Mouse (Mus musculus) thymus, postnatal 10 days (tissue): Measurements from ENCODE around the gene Gm20388.

Experiments
- DNase-seq, 2 experiments: peaks; one replicate each; pipeline ENCODE4 v3.0.0; 2021; ENCODE audit warnings: low spot score in 2 of 2

Gm20388 gene

DNA sequence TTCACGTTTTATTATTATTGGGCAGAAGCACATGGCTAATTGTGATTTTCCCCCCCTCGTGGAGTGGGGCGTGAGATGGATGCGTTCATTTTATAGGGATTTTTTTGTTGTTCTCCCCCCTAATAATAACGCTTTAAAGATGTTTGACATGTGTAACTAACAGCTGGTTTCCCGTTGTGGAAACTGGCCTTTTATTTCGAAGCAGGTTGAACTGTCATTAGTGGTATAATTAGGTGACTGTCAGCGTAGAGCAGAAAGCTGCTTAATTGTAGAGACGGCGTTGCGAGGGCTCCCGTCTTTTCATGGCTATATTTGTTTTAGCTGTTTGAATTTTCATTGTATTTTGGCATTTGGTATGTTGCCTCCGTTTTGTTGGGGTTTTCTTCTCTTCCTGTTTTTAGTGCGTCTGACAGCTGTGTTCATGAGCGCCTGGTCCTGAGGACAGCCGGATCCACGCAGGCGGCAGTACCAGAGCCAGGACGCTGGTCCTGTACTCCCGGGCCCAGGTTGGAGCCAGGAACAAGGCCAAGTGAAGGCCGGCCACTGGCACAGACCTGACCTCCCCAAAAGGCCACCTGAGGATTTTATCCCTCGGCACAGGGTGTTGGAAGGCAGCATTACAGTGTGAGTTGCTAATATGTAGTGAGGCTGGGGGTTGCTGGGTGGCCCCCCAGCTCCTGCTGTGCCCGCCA lies 595.1 kb downstream of the Gm20388 start:
- peak in 1 of 2 experiments; percentile 27 for DNase-seq

DNA sequence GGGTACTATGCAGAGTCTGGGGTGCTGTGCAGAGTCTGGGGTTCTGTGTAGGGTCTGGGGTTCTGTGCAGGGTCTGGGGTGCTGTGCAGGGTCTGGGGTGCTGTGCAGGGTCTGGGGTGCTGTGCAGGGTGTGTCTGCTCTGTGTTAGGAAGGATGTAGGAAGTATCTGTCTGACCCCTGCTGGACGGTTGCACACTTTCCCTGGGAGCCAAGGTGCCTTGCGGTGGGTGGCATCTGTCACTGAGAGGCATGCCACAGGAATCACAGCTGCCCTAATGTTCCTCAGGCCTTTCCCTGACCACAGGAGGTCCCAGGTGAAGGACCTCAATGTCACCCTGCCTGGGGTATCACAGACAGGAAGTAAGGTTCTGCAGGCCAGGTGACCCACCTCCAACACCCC lies 595.9 kb downstream of the Gm20388 start:
- DNase-seq: peak in 1 of 2 experiments; percentile 61

DNA sequence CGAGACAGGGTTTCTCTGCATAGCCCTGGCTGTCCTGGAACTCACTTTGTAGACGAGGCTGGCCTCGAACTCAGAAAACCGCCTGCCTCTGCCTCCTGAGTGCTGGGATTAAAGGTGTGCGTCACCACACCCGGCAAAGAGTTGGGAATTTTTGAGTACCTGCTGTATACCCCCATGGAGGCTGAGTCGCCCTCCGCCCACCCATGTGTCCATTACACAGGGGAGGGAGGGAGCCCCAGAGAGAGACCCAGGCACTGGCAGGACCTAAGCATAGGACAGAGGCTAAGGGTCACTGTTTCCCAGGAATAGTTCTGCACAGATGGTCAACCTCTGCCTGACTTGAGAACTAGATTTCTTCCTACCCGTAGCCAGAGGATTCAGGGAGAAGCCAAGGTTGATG lies 596.6 kb downstream of the Gm20388 start:
- no peak for DNase-seq

DNA sequence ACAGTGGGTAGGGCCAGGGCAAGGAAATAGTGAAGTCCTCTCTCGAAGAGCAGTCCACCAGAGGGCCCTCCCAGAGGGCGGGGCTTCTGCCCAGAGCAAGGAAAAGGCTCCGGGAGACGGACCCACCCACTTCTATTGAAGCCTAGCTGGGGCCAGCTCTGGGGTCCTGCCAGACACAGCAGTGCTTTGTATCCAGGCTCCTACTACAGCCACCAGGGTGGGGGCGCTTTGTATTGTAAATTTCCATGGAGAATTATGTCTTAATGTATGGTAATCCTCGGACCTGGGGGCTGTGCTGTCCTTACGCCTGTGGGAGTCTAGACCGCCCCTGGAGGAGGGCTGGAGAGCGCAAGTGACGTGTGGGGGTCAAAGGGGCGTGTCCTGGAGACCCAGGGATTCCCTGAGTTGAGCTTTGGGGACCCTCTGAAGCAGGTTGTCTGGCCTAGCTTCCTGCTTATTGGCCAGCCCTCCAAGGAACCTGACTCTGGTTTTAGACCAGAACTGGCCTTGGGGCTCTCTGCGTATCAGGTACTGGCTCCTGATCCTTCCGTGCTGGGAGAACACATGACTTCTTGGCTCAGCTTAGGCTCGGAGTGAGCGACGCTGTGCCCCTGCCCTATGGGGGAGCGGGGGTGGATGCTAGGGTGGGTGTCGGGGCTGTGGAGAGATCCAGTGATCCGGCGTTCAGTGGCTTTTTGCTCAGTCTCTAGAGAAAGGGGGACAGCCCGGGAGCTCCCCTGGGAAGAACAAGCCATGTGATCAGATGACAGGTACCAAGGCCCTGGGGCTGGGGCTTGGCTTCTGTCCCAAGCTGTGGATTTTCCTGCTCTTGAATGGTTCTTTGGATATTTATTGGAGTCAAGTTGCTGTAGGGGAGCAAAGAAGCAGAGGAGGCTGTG lies 598.7 kb downstream of the Gm20388 start:
- DNase-seq: no peak

DNA sequence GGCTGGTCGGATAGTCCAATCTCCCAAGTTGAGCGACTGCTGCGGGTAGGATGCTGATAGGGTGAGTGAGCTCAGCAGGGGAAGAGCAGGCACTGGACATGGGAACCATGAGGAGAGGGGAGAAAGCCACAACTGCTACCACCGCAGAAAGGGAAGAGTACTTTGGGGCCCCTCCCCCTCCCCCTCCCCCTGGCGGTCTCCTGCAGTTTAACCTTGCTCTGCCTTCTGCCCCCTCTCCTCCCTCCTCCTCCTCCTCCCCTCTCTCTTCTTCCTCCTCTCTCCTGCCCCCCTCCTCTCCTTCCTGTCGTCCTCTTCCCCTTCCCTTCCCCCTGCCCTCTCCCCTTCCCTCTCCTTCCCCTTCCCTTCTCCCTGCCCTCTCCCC lies 599.4 kb downstream of the Gm20388 start:
- DNase-seq: peak in 1 of 2 experiments; percentile 34

DNA sequence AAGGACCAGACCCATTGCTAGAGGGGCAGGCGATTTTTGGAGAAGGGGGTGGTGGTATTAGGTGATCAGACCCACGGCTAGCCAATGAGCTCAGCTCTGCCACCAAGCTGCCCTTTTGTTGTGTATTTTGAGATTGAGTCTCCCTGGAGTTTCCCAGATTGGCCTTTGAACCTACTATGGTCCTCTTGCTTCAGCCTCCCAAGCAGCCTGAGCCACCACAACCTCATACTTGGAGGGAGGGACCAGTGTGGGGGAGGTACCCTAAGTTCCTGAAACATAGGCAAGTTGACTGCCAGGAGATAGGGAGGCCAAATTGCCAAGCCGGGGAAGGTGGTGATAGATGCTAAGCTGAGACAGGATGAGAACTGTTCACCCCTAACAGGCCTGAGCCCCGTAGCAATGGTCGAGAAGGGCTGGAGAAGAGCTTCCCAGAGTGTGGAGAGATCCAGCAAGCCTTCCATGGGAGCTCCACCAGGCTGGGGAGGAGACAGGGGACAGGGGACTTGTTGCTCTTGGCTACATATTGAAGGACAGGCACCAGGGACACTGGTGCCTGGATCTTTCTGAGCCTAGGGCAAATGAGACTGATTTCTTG lies 600.3 kb downstream of the Gm20388 start:
- DNase-seq: no peak

DNA sequence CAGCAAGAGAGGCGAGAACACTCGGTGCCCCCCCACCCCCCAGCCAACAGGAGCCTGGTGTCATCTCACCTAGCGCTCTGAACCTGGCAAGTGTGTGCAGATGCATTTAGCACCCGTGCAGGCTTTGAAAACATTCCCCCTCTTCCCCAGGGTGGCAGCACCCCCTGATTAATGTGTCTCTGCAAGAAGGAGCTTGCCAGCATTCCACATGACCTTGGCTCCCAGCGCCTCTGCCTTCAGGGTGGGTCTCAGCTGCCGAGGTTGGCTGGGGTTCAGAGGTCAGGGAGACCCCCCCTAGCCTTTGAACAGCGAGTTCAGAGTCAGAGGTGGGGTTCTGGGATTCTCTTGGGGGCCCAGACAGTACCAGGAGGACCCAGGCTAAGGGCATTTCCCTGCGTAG lies 601.1 kb downstream of the Gm20388 start:
- DNase-seq: no peak

DNA sequence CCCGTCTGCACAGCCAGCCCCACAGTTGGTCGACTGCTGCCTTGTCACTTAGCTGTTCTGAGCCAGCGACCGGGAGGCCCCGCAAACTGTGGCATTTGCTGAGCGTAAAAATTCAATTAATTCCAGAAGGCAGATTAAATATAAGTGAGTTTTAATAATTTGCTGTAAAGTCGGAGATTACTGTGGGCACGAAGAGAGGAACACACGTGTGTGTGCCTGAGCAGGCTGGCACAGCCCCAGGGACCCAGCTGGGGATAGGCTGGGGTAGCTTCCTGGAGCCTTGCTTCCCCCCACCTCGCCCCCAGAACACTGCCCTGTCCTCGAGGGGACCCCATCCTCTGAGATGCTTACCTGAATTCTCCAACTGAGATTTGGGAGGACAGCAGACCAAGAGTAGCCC lies 601.7 kb downstream of the Gm20388 start:
- no peak for DNase-seq

DNA sequence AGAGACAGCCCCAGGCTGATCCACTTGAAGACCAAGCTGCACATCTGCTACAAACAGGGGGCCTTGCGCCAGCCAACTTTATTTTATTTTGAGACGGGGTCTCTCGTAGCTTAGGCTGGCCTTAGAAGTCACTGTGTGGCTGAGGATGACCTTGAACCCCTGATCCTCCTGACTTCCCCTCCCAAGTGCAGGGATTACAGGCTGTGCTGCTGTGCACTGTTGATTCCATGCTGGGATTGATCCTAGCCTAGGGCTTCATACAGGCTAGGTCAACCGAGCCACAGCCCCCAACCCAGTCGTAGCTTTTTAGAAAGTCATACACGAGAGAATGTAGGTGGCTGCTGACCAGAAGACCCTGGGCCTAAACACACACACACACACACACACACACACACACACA lies 602.5 kb downstream of the Gm20388 start:
- DNase-seq: no peak

DNA sequence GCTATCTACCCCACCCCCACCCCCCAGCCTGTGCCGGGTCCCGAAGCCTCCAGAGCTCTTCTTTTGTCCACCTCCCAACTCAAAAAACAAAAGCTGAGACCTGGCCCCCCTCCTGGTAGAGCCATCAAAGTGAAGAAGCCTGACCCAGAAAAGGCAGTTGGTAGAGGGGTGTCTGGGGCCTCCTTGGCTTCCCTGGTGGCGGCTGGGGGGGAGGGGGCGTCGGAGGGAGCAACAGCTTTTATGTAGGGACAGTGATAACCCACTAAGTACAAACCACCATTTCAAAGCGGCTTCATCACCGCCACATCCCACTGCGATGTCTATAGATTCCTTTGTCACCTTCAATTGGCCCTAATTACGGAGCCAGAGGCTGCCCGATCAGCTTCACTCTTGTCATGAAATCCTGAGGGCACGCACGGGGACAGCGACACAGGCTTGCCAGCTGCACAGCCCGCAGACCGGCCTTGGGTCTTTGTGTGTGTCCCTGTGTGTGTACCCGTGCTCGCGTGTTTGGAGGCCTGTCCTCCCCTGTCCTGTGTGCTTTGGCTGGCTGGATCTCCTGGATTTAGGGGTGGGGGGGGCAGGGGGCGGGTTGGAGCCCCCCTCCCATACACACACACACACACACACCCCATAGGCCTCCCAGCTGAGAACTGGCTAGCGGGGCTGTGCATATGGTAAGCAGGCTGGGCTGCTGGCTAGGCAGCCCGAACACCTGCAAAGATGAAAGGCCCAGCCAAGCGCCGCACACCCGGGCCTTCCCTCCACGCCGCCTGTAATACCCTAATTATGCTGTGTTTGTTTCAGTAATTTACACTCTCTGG lies 603.2 kb downstream of the Gm20388 start:
- DNase-seq: peak; percentile 61 to 62

DNA sequence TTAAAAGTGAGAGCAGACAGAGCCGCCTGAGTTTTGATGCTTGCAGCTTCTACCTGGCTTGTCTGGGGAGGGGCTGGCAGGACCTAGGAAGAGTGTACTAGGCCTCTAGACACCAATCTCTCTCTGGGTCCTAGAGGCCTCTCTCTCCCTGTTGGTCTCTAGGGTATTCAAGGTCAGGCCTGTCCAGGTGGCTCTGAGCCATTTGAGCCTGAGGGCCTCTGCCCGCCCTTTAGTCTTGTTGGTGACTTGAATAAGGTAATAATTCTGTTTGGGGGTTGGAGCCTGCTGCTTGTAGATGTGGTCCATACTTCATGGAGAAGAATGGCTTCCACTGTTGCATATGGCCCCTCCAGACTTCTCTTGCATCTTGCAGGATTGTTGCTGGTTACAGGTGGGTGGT lies 604.6 kb downstream of the Gm20388 start:
- no peak for DNase-seq

DNA sequence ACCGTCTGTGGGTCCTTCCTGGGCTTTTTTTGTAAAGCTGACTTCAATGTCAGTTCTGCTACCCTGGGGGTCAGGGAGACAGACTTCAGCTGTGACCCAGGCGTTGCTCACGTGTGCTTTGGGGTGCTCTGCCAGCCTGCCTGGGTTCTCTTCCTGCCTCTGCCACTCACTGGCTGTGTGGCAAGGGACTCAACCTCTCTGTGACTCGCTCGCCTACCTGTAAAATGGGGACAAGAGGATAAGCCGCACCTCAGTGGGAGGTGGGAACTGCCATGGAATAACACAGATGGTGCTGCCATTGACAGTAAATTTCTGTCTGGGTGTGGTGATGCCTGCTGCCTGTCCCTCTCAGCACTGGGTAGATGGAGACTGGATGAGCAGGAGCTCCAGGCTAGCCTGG lies 605.0 kb downstream of the Gm20388 start:
- DNase-seq: no peak

DNA sequence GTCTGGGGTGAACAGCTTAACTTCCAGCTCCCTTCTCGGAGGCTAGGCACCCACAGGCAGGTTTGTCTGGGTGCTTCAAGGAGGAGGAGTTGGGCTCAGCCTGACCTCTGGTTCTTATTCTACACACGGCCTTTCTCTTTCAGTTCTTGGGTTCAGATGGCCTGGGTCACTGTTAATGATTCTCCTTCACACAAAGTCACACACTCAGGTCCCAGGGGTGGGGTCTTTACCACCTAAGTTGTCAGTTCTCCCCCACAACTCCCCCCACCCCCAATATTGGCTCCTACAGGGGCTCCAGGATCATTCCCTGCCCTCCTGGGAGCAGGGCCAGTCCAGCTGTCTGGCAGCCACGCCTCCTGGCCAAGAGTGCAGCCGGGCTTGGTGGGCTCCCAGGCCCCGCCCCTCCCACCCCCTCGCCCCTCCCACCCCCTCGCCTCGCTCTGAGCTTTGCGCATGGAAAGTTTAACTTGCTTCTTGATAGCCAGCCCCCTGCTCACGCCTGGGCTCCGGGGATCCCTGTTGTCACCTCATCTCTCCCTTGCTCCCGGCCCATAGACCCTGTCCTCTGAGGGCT lies 605.6 kb downstream of the Gm20388 start:
- no peak for DNase-seq

DNA sequence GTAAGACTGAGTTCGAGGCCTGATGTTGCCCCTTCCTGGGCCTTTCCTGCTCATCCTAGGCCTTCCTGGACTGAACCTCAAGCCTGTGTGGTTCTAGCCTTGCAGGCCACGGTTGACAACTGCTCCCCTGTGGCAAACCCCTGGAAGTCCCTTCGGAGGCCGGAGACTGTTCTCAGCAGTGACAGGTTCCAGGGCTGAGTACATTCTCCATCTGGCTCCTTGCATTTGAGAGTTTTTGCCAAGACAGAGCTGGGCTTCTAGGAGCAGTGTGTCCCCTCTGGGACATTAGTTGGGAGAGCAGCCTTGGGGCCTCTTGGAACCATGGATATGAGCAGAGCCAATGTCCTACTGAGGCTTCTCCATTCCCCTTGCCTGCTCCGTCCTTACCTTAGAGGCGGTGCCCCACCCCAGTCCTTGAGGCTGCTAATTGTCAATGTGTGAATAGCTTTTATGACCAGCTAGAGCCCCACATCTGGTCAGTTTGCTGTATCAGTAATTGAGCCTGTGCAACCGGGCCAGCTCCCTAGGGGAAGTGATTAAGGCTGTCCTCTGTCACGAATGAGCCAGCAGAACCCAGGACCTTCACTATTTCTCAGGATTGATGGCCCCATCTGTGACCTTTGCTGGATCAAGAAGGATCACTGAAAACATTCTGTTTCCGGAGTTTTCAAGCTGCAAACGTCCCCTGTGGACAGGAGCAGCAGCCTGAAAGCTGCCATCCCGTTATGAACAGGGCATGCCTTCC lies 607.2 kb downstream of the Gm20388 start:
- no peak for DNase-seq

DNA sequence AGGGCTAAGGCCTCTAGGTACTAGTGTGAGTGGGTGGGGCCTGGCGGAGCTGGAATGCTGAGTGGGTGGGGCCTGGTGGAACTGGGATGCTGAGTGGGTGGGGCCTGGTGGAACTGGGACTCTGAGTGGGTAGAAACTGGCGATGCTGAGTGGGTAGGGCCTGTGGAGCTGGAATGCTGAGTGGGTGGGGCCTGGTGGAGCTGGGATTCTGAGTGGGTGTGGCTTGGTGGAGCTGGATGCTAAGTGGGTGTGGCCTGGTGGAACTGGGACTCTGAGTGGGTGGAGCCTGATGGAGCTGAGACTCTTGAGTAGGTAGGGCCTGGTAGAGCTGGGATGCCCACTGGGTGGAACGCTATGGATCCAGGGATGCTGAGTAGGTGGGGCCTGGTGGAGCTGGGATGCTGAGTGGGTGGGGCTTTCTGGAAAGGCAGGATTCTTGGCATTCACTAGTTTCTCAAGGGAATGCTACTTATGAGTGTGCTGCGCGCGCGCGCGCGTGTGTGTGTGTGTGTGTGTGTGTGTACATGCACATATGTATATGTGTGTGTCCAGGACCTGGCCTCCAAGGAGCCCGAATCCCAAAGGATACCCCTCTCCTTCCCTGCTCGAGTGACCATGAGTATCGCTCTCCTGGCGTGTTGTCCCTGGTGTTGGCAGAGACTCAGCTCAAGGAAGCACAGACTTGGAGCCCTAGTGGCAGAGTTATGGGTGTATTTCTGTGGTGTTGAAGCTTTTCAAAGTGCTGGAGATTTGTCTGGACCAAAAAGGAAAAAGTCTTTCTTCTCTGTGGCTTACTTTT lies 608.3 kb downstream of the Gm20388 start:
- DNase-seq: no peak

DNA sequence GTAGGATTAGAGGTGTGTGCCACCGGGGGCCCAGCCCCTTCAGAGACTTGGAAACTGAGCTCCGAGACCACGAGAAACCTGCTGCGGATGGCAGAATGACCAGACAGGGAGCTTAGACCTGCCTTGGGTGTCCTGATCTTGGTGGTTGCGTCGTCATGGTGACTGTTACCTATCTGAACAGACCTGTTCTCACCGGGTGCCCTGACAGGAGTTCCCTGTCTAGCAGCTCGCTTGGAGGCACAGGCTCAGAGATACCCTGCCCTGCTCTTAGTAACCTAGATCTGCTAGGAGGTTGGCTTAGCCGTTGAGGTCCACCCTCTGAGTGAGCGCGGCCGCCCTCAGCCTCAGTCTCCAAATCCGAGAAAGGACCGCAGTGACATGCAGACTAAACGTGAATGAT lies 609.6 kb downstream of the Gm20388 start:
- no peak for DNase-seq

DNA sequence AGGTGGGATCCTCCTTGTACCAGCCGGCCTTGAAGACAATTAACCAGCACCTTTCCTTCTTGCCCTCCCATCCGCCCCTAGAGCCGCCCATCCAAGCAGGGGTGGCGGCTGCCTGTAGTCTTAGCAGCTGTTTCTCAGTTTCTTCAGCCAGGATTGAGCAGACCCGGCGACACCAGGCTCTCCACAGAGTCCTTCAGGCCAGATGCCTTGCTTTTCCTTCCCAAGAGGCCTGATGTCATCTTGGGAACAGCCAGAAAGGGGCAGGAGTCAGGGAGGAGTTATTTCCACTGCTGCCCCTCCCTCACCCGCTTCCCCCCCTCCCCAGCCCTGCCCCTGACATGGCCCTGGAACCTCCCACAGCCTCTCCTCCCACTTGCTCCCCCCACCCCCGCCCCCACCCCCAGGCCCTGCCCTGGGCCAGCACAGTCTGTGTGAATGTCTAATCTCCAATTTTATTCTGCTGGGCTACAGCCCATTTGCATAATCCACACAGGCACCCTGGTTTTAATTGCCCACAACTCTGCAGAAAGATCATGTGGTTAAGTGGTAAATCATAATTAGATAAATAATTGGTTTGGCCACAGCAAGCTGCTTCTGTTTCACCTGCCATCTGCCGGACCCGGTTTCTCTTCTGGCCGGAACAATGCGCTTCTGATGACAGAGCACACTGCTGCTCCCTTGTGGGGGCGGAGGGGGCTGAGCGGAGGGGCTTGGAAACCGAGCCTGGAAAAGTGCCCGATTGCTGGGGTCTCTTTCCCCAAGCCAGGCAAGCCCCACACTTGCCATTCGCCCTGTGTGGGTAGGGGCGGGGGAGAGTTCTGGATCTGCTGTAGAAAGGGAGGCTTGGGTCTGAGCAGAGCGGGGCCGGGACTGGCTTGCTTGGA lies 610.3 kb downstream of the Gm20388 start:
- DNase-seq: no peak

DNA sequence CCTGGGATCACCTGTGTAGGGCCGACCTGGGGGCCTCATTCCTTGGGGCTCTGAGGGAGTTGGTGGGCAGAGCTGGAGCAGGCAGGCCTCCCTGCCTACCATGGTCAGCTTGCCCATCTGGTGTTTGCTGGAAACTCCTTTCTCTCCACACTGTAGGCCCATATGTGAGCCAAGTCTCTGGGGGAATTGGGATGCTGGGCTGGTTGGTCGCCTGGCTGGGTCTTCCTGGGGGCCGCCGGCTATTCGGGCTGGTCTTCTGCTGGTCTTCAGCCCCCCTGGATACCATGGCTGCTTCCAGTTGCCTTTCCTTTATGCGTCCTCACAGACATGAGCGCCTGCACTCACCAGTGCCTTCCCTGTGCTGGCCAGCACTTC lies 610.9 kb downstream of the Gm20388 start:
- no peak for DNase-seq

DNA sequence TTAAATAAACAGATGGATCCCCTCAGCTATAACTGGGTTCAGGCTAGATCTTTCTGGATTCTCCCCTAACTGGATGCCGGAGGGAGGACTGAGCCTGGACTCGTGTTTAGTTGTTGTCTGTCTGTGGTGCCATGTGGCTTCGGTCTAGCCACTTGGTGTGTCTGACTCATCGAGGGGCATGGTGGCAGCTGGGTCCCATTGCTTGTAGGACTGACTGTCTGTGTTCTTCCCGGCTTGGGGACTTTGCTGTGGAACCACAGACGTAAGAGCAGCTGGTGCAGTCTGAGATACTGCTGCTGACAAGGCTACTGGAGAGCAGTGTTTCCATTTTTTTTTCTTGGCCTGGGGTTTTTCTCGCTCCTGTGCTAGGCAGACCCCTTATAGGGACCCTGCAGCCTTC lies 613.0 kb downstream of the Gm20388 start:
- no peak for DNase-seq
